18 mouse cellular contexts compared by ENCODE assay signal in the genomic region with DNA sequence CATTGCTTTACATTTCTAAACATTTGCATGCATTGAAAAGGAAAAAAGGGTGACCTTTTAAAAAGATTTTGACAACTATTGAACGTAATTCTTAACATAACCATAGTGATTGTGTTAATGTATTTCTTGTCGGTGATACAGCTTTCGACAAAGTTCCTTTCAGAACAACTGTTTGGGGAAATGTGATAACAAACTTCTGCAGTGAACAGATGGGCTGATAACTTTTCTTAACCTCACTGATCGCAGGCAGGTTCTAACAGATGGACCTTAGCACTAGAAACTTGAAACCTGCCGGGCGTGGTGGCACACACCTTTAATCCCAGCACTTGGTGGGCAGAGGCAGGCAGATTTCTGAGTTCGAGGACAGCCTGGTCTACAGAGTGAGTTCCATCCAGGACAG.
"Had no signal": no experiment of that assay in that cellular context is flagged by ENCODE, and none has a peak within 500 bp of the region (broad histone marks: within the 10 kb centered on the region; RNA-seq: fewer than 3 reads in every experiment).

No protein-coding gene starts in this region.

- ATAC-seq: midbrain, embryonic 16.5 days had no signal

- H3K27me3 ChIP-seq: midbrain, embryonic 12.5 days; neural tube, embryonic 13.5 days; neural tube, embryonic 15.5 days had no signal

- DNase-seq: lung, embryonic 14.5 days; lung, postnatal 10 days; lung, postnatal 4 days; midbrain, embryonic 14.5 days; retina, postnatal 1 day; right cerebral cortex, adult 18-20 months; right cerebral cortex, postnatal 25 days; right cerebral cortex, postnatal 4 days; spleen, adult 18-20 months; thymus, adult 18-20 months; thymus, postnatal 14 days; thymus, postnatal 36 days had no signal

- H3K4me3 ChIP-seq: midbrain, embryonic 10.5 days; midbrain, embryonic 12.5 days; myocyte; neural tube, embryonic 13.5 days; neural tube, embryonic 15.5 days had no signal

- H3K4me1 ChIP-seq: midbrain, embryonic 10.5 days; midbrain, embryonic 12.5 days; neural tube, embryonic 13.5 days; neural tube, embryonic 15.5 days had no signal

- H3K27ac ChIP-seq: midbrain, embryonic 10.5 days; midbrain, embryonic 12.5 days; neural tube, embryonic 13.5 days; neural tube, embryonic 15.5 days had no signal

- H3K4me2 ChIP-seq: lung, embryonic 14.5 days; midbrain, embryonic 12.5 days; neural tube, embryonic 13.5 days; neural tube, embryonic 15.5 days had no signal

- H3K9me3 ChIP-seq: midbrain, embryonic 10.5 days; midbrain, embryonic 12.5 days; neural tube, embryonic 13.5 days; neural tube, embryonic 15.5 days had no signal

- H3K9ac ChIP-seq: lung, embryonic 14.5 days; midbrain, embryonic 12.5 days; neural tube, embryonic 13.5 days; neural tube, embryonic 15.5 days had no signal
